Mouse (Mus musculus) stomach, postnatal 0 days (tissue): ENCODE data around the gene Hspb11.

Experiments
- CTCF ChIP-seq: IDR thresholded peaks from 2 replicates; pipeline ENCODE4 v1.5.1; 2016; ENCODE audit warnings: antibody characterized with exemption, low read depth, mild to moderate bottlenecking, moderate library complexity
- EP300 ChIP-seq: optimal IDR thresholded peaks from 2 replicates; pipeline ENCODE3; 2016; ENCODE audit warnings: antibody characterized with exemption

GRCm38 (mm10) chr4:107208880-107209279 is 44.5 kb upstream of the Hspb11 start, which contains the start of gene Ldlrad1:
- no peak for TF ChIP-seq CTCF
- TF ChIP-seq EP300, result no peak
